Mouse (Mus musculus) neural tube, embryonic 13.5 days (tissue): ENCODE results near the gene St6galnac1. TPM values are rescaled to one million over a fixed set of nuclear protein-coding genes. Genes with fewer than 3 reads are reported as not detected.

Experiments used
- ATAC-seq: fragments of 200-750 bp; cut with Nextera tagmentation; 2 replicates; pipeline ENCODE4 v1.8.0; 2017; ENCODE audit warnings: low read depth, mild to moderate bottlenecking, moderate TSS enrichment, moderate library complexity
- H3K27ac ChIP-seq: fragments of 300-500 bp; sonication (generic); replicated peaks from 2 replicates; pipeline ENCODE4 v1.5.1; 2015; ENCODE audit warnings: moderate library complexity, mild to moderate bottlenecking, inconsistent platforms
- H3K27me3 ChIP-seq: fragments of 300-500 bp; sonication (generic); 2 replicates; pipeline ENCODE4 v1.6.1; 2015; ENCODE audit warnings: mild to moderate bottlenecking, inconsistent platforms
- H3K36me3 ChIP-seq: fragments of 300-500 bp; sonication (generic); 2 replicates; pipeline ENCODE4 v1.6.1; 2015; ENCODE audit warnings: mild to moderate bottlenecking, inconsistent platforms
- H3K4me1 ChIP-seq: fragments of 300-500 bp; sonication (generic); replicated peaks from 2 replicates; pipeline ENCODE4 v1.6.1; 2015; ENCODE audit warnings: inconsistent platforms
- H3K4me2 ChIP-seq: fragments of 300-500 bp; sonication (generic); 2 replicates; pipeline ENCODE4 v1.6.1; 2015; ENCODE audit warnings: inconsistent platforms, mild to moderate bottlenecking, moderate library complexity
- H3K4me3 ChIP-seq: fragments of 300-500 bp; sonication (generic); 2 replicates; pipeline ENCODE4 v1.5.1; 2015; ENCODE audit warnings: mild to moderate bottlenecking, inconsistent platforms
- H3K9ac ChIP-seq: fragments of 300-500 bp; sonication (generic); 2 replicates; pipeline ENCODE4 v1.6.1; 2015; ENCODE audit warnings: moderate library complexity, mild to moderate bottlenecking, inconsistent platforms
- H3K9me3 ChIP-seq: fragments of 300-500 bp; sonication (generic); 2 replicates; pipeline ENCODE4 v1.6.1; 2016; ENCODE audit warnings: inconsistent platforms
- WGBS: fragments of 180-500 bp; shearing (Covaris S2); methylation state at CpG from one replicate; pipeline ENCODE4 v1.1.7; 2015; 5-methylcytosine and 5-hydroxymethylcytosine counted together
- polyA plus RNA-seq: library from polyadenylated mRNA; unstranded; fragments of >200 nt; fragmentation: Nextera tagmentation; extraction: Ambion mirVana; gene quantifications from 2 replicates; pipeline ENCODE4 v1.2.1, GENCODE M21; 2015

Gene St6galnac1
- polyA plus RNA-seq, 1 experiment from 2014 or later = not detected

DNA sequence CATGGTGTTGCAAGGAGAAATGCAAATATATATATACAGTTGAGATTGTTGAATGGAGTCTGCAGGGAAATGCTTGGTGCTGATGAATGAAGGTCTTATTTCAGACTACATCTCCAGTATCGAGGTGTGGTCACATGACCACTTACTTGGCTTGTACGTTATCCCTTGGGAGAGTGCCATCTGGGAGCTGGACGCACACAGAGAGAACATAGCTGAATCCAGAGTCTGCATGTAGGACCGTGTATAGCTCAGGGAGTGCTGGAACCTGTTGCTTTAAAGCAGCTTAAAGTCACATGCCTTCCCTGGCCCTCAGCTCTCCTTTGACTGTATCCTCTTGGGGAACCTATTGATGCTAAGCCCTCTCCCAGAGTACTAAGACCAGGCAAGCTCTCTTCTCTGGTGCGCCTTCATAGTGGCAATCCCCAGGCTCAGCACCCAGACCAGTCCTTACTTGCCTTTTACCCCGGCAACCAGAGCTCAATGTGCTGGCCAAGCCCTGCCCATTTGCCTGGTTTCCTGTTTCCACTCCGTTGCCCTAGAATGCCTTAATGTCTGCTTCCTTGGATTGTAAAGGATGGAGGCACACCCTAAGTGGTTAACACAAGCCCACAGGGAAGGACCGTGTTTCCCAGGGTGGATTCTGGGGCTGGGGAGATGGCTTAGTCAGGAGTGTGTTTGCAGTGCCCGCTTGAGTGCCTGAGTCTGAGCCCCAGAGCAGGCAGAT is 53.6 kb downstream of the St6galnac1 start:
- no peak for ATAC-seq
- no peak overlapping the region for H3K4me3 ChIP-seq
- 0 out of 2 replicates have a peak, but pooled peaks cover 8% of the 10 kb centered on the region for H3K4me1 ChIP-seq
- H3K27me3 ChIP-seq = no peaks in the 10 kb centered on the region
- no peak overlapping the region for H3K4me2 ChIP-seq
- H3K36me3 ChIP-seq = no peaks in the 10 kb centered on the region
- no peak overlapping the region for H3K9ac ChIP-seq
- no peak overlapping the region for H3K27ac ChIP-seq
- 69% methylated on average over 9 of the region's 9 CpGs for WGBS
- H3K9me3 ChIP-seq = no peaks in the 10 kb centered on the region

DNA sequence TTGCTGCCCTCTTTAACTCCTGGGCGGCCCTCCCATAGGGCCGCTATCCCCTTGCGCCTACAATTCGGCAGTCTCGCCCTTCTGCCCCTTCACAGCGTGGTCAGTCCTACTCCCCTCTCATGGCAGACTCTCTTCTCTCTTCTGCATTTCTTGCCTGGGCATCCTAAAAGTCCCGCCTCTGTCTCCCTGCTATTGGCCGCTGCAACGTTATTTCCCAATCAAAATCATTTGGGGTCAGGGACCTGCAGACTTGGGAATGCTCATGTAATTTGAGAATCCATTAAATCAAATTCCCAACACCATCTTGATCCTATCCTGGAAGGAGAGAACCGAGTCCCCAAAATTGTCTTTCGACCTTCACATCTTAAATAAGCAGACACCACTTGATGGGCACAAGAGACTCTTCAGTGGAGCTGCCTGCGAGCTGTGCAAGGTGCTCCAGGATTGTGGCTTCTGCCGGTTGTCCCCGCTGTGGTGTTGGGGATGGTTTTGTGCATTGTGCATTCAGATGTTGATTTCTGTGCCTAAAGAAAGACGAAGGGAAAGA is 54.9 kb downstream of the St6galnac1 start:
- Histone ChIP-seq H3K9ac (no peak overlapping the region), H3K4me2 (no peak overlapping the region), H3K4me3 (no peak overlapping the region), H3K4me1 (0 out of 2 replicates have a peak, but pooled peaks cover 7% of the 10 kb centered on the region), H3K9me3 (no peaks in the 10 kb centered on the region), H3K27me3 (no peaks in the 10 kb centered on the region), H3K27ac (no peak overlapping the region), H3K36me3 (no peaks in the 10 kb centered on the region)
- 88% methylated on average over 15 of the region's 15 CpGs for WGBS
- no peak for ATAC-seq

Other genes with a start within 250 kb of the St6galnac1 start
- gene Sphk1, start 244.6 kb downstream of the St6galnac1 start, polyA plus RNA-seq = 3.7 and 6.1 TPM in 2 replicates
- gene Ube2o, start 194.1 kb downstream of the St6galnac1 start, polyA plus RNA-seq = 20.1 and 24.6 TPM in 2 replicates
- gene Aanat, start 189.1 kb downstream of the St6galnac1 start, polyA plus RNA-seq = 0.18 TPM in 1 of 2 replicates, not detected in the other
- 3.7 TPM in 2 replicates for gene Rhbdf2, start 148.5 kb downstream of the St6galnac1 start, polyA plus RNA-seq
- 1.9 and 2.3 TPM in 2 replicates for gene Prcd, start 122.0 kb downstream of the St6galnac1 start, polyA plus RNA-seq
- gene Cygb, start 121.2 kb downstream of the St6galnac1 start, polyA plus RNA-seq = 16.1 and 17.2 TPM in 2 replicates
- 59.4 and 62.0 TPM in 2 replicates for gene Mxra7, start 52.5 kb upstream of the St6galnac1 start, polyA plus RNA-seq
- gene Mettl23, start 67.8 kb upstream of the St6galnac1 start, polyA plus RNA-seq = 71.8 and 76.7 TPM in 2 replicates
- 75.3 and 81.2 TPM in 2 replicates for gene Jmjd6, start 67.9 kb upstream of the St6galnac1 start, polyA plus RNA-seq
- 42.9 and 47.3 TPM in 2 replicates for gene Mfsd11, start 76.9 kb upstream of the St6galnac1 start, polyA plus RNA-seq
- 624 and 649 TPM in 2 replicates for gene Srsf2, start 77.6 kb upstream of the St6galnac1 start, polyA plus RNA-seq
- gene Mgat5b, start 143.4 kb upstream of the St6galnac1 start, polyA plus RNA-seq = 28.4 and 28.5 TPM in 2 replicates